Mouse (Mus musculus) bone marrow macrophage, adult 2 months (primary cell): ENCODE data around the gene Castor2. TPM values are rescaled to one million over a fixed set of nuclear protein-coding genes. Genes with fewer than 3 reads are reported as not detected.

Experiments
- H3K27ac ChIP-seq: 2 replicates; pipeline ENCODE4 v1.5.1; 2012; ENCODE audit warnings: low read depth, low read length; ENCODE audit not compliant: insufficient read depth
- H3K4me1 ChIP-seq: 2 replicates; pipeline ENCODE4 v1.6.1; 2012; ENCODE audit warnings: low read length; ENCODE audit not compliant: control insufficient read depth, insufficient read depth
- H3K4me3 ChIP-seq: 2 replicates; pipeline ENCODE4 v1.5.1; 2012; ENCODE audit warnings: mild to moderate bottlenecking, low read length, moderate library complexity; ENCODE audit not compliant: insufficient read depth
- CTCF ChIP-seq: IDR thresholded peaks from 2 replicates; pipeline ENCODE4 v1.5.1; 2012; ENCODE audit warnings: low read depth, mild to moderate bottlenecking, low read length, moderate library complexity
- POLR2A ChIP-seq: IDR thresholded peaks from 2 replicates; pipeline ENCODE4 v1.6.1; 2012; ENCODE audit warnings: mild to moderate bottlenecking, low read depth, low read length, borderline replicate concordance
- polyA plus RNA-seq: library from polyadenylated mRNA; stranded (reverse); fragments of >200 nt; gene quantifications from 2 replicates; pipeline ENCODE4 v1.2.4, GENCODE M21; 2012; ENCODE audit not compliant: missing spikeins, insufficient read depth, insufficient read length

Gene Castor2
- polyA plus RNA-seq, 1 experiment: 18.9 TPM

DNA sequence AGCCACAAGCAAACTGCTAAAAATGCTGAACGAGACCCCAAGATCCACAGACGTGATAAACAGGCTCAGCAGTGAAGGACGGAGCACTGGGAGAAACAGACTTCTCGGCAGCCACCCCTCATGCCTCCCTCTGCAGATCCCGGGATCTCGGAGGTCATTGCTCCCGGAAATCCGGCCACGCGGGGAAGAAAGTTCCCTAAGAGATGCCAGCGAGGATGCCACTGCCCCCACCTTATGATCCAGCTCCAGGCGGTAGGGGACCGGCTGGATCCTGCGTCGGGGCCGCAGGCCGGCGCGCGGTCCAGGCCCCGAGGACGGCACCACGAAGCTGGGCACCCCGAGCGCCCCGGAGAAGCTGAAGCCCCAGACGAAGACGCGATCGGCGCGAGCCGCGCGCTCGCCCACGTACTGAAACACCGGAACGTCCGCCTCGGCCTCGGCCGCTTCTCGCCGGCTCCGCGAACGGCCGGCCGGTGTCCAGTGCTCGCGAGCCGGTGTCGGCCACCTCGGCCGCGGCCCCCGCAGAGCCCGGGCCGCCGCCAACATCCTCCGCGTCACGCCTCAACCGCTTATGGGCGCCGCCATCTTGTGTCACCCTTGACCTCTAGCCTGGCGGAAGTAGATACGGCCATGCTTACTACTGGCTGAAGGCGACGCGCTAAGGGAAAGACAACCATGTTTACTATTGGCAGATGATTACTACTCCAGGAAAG, 76.8 kb downstream of the Castor2 start, which contains the start of gene Rcc1l:
TSS of gene Rcc1l (minus strand) at position 606 of the 713 bp plus-strand sequence.
- H3K4me1 ChIP-seq: peaks cover 4% of the 10 kb centered on the region
- H3K4me3 ChIP-seq: peak within 1 kb of the TSS; percentile 85
- peak within 1 kb of the TSS; percentile 70 for H3K27ac ChIP-seq
- TF ChIP-seq CTCF: no peak
- no peak for TF ChIP-seq POLR2A

DNA sequence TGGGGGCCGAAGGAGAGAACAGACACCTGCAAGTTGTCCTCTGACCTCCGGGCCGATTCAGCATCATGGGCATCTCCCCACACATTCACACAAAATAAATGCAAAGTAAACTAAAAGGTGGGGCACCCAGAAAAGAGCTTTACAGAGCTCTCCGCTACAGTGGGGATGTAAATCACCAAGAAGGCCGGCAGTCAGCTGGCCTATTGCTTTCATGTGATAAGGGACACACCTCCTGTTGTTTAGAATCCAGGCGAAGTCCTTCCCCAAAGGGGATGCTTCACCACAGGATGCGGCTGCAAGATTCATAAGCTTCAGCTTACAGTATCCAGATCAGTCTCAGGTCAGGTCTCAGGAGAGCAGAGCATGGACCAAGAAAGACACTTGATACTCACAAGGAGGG, 79.0 kb downstream of the Castor2 start:
- TF ChIP-seq POLR2A (no peak), CTCF (no peak)
- Histone ChIP-seq H3K4me1 (peaks cover 16% of the 10 kb centered on the region), H3K4me3 (no peak overlapping the region), H3K27ac (no peak overlapping the region)

GRCm38 (mm10) chr5:134179871-134180270, 80.4 kb downstream of the Castor2 start:
- no peak for TF ChIP-seq POLR2A
- no peak for TF ChIP-seq CTCF
- H3K4me3 ChIP-seq: no peak overlapping the region
- H3K27ac ChIP-seq: no peak overlapping the region
- peaks cover 12% of the 10 kb centered on the region for H3K4me1 ChIP-seq

DNA sequence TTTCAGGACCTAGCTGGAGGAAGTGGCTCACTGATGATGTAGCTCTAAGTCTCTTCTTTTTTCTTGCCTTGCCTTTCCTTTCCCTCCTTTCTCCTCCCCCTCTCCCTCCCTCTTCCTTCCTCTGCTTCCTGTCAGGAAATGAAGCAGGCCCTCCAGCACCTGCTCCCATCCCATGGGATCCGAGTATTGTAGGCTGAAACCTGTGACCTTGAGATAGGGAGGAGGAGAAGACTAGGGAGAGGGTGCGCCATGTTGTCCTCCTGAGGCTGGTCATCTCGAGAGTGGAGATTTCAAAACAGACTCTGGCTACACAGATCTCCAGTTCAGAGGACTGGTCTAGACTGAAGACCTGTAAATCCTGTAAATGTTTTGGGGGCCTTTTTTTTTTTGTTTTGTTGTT, 82.7 kb downstream of the Castor2 start:
- H3K4me1 ChIP-seq: peaks cover 14% of the 10 kb centered on the region
- no peak overlapping the region for H3K4me3 ChIP-seq
- peak overlapping the region; percentile 30; the same call in 1 of the 2 replicates for H3K27ac ChIP-seq
- TF ChIP-seq POLR2A (no peak), CTCF (no peak)

GRCm38 (mm10) chr5:134182735-134183134, 83.2 kb downstream of the Castor2 start:
- peak overlapping the region; percentile 13; the same call in 1 of the 2 replicates for H3K4me3 ChIP-seq
- peaks cover 14% of the 10 kb centered on the region for H3K4me1 ChIP-seq
- peak overlapping the region; percentile 2 for H3K27ac ChIP-seq
- TF ChIP-seq CTCF (no peak), POLR2A (no peak)

GRCm38 (mm10) chr5:134183162-134183561, 83.7 kb downstream of the Castor2 start:
- Histone ChIP-seq H3K4me3 (peak overlapping the region; percentile 78), H3K27ac (peak overlapping the region; percentile 90), H3K4me1 (peaks cover 14% of the 10 kb centered on the region)
- TF ChIP-seq CTCF (no peak), POLR2A (no peak)

GRCm38 (mm10) chr5:134183880-134184808, 84.6 kb downstream of the Castor2 start, which contains the start of gene Gtf2ird2:
Gene Gtf2ird2 (plus strand): TSS chr5:134184019.
- Histone ChIP-seq H3K27ac (peak within 1 kb of the TSS; percentile 90), H3K4me1 (peaks cover 14% of the 10 kb centered on the region), H3K4me3 (peak within 1 kb of the TSS; percentile 78)
- TF ChIP-seq CTCF: no peak
- TF ChIP-seq POLR2A: no peak

GRCm38 (mm10) chr5:134186059-134186458, 86.5 kb downstream of the Castor2 start:
- Histone ChIP-seq H3K4me1 (peaks cover 14% of the 10 kb centered on the region), H3K27ac (no peak overlapping the region), H3K4me3 (no peak overlapping the region)
- no peak for TF ChIP-seq POLR2A
- TF ChIP-seq CTCF: no peak

- peaks cover 10% of the 10 kb centered on the region for H3K4me1 ChIP-seq
- no peak for TF ChIP-seq POLR2A
- TF ChIP-seq CTCF: peak; percentile 98
- H3K4me3 ChIP-seq: no peak overlapping the region
- H3K27ac ChIP-seq: no peak overlapping the region
These were observed 87.6 kb downstream of the Castor2 start for GRCm38 (mm10) chr5:134186961-134187731.

DNA sequence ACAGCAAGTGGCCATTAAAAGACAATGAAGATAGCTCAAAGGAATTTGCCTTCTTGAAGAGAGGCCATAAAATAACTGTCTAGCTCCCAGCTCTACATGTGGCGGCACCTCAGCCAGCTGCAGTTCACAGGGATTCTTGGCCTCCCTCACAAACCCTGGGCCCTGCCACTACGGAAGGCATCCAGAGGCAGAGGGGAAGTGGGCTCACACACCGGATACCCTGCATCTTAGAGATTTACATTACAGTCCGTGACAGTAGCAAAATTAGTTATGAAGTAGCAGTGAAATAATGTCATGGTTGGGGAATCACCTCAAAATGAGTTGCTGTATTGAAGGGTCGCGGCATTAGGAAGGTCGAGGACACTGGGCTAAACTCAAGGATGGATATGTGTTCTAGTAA, 89.1 kb downstream of the Castor2 start:
- H3K4me3 ChIP-seq: no peak overlapping the region
- H3K4me1 ChIP-seq: peaks cover 6% of the 10 kb centered on the region
- TF ChIP-seq POLR2A (no peak), CTCF (no peak)
- no peak overlapping the region for H3K27ac ChIP-seq
